Comparison of ENCODE assay signal across 8 mouse cellular contexts in the genomic region with DNA sequence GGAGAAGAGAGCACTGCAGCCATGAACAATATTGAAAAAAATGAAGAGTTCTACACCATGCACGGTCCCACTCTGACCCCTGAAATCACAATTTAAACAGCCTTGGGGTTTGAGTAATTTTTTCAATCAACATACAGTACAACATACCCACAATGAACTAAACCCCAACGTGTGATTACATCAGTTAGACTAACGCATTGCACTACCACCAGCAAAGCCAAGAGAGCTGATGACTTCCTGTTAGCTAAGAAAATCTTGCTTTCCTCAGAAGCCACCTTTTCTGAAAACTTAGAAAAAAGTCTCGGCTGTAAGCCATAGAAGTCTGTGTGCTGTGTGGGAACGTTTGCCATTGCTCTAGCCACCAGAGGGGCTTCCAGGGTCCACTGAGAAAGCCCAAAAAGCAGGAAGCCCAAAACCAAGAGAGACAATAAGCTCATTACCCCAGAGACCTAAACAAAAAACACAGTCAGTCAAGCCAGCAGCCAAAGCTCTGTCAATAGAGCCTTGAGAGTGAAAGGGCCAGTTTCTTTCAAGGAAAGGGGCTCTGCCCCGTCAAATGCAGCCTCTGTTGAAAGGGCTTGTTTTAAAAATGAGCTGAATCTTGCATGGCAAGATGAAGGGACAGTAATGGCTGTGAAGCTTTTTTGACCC. TPM values are rescaled to one million over a fixed set of nuclear protein-coding genes. Genes with fewer than 3 reads are reported as not detected.
DNase-seq lines count a peak whose midpoint lies in the region; ATAC-seq and TF ChIP-seq lines count a peak whose summit lies in the region.

No protein-coding gene starts in this region.

- 0 out of 2 replicates have a peak, but pooled peaks cover 8% of the 10 kb centered on the region for H3K4me1 ChIP-seq in lung, embryonic 14.5 days (ENCODE audit: insufficient read depth)
- peaks cover 45% of the 10 kb centered on the region for H3K4me1 ChIP-seq in embryonic facial prominence, embryonic 10.5 days
- peaks cover 26% of the 10 kb centered on the region for H3K4me1 ChIP-seq in hindbrain, embryonic 15.5 days (replicated peaks)
- H3K4me1 ChIP-seq in neural tube, embryonic 13.5 days (replicated peaks): peaks cover 34% of the 10 kb centered on the region
- H3K4me1 ChIP-seq in heart, embryonic 11.5 days (ENCODE audit: control insufficient read depth, insufficient read depth, low read length): peaks cover 8% of the 10 kb centered on the region; the same call in 1 of the 2 replicates

- no peak for ATAC-seq in lung, embryonic 14.5 days (ENCODE audit: insufficient read depth)
- peak; percentile 54 for ATAC-seq in hindbrain, embryonic 15.5 days (ENCODE audit: low FRiP score, low read depth)
- ATAC-seq in neural tube, embryonic 13.5 days (ENCODE audit: low read depth): peak; percentile 75; the same call in 1 of the 2 replicates
- ATAC-seq in heart, embryonic 11.5 days (replicated peaks; ENCODE audit: insufficient number of reproducible peaks, low FRiP score, low TSS enrichment): no peak

- 35% methylated on average over 6 of the region's 6 CpGs for WGBS in lung, embryonic 14.5 days
- 38% methylated on average over 6 of the region's 6 CpGs for WGBS in embryonic facial prominence, embryonic 10.5 days
- WGBS in hindbrain, embryonic 15.5 days: 17% methylated on average over 6 of the region's 6 CpGs
- WGBS in neural tube, embryonic 13.5 days: 30% methylated on average over 6 of the region's 6 CpGs
- 65% methylated on average over 6 of the region's 6 CpGs for WGBS in heart, embryonic 11.5 days (ENCODE audit: insufficient replicate concordance)

- no peaks in the 10 kb centered on the region for H3K9me3 ChIP-seq in lung, embryonic 14.5 days (ENCODE audit: low read depth, low read length)
- H3K9me3 ChIP-seq in embryonic facial prominence, embryonic 10.5 days: no peaks in the 10 kb centered on the region
- H3K9me3 ChIP-seq in hindbrain, embryonic 15.5 days: no peaks in the 10 kb centered on the region
- H3K9me3 ChIP-seq in neural tube, embryonic 13.5 days: no peaks in the 10 kb centered on the region
- no peaks in the 10 kb centered on the region for H3K9me3 ChIP-seq in heart, embryonic 11.5 days (replicated peaks; ENCODE audit: control insufficient read depth, low read length)

- H3K9ac ChIP-seq in lung, embryonic 14.5 days: no peak overlapping the region
- no peak overlapping the region for H3K9ac ChIP-seq in hindbrain, embryonic 15.5 days
- H3K9ac ChIP-seq in neural tube, embryonic 13.5 days: no peak overlapping the region
- H3K9ac ChIP-seq in heart, embryonic 11.5 days (ENCODE audit: low read depth, low read length): no peak overlapping the region

- H3K4me2 ChIP-seq in lung, embryonic 14.5 days: no peak overlapping the region
- peak overlapping the region; percentile 10 for H3K4me2 ChIP-seq in hindbrain, embryonic 15.5 days
- H3K4me2 ChIP-seq in neural tube, embryonic 13.5 days: 0 out of 2 replicates have a peak overlapping the region, but pooled peaks have one; percentile 3
- no peak overlapping the region for H3K4me2 ChIP-seq in heart, embryonic 11.5 days

- H3K27ac ChIP-seq in lung, embryonic 14.5 days (ENCODE audit: low read depth): peak overlapping the region; percentile 50
- H3K27ac ChIP-seq in embryonic facial prominence, embryonic 10.5 days (replicated peaks): peak overlapping the region; percentile 44; the same call in 1 of the 2 replicates
- H3K27ac ChIP-seq in hindbrain, embryonic 15.5 days (replicated peaks): peak overlapping the region; percentile 75
- peak overlapping the region; percentile 69 for H3K27ac ChIP-seq in neural tube, embryonic 13.5 days (replicated peaks)
- no peak overlapping the region for H3K27ac ChIP-seq in heart, embryonic 11.5 days (ENCODE audit: low read depth, low read length)

- peak; percentile 32 for DNase-seq in lung, embryonic 14.5 days
- DNase-seq in lung, postnatal 36 days: no peak
- DNase-seq in embryonic facial prominence, embryonic 10.5 days (ENCODE audit: low spot score): no peak
- DNase-seq in ovary, adult 18-20 months (ENCODE audit: low spot score): no peak
- DNase-seq in kidney, postnatal 25 days: no peak

- H3K36me3 ChIP-seq in lung, embryonic 14.5 days (ENCODE audit: insufficient read depth): no peaks in the 10 kb centered on the region
- H3K36me3 ChIP-seq in embryonic facial prominence, embryonic 10.5 days (replicated peaks): no peaks in the 10 kb centered on the region; the same call in 1 of the 2 replicates
- no peaks in the 10 kb centered on the region for H3K36me3 ChIP-seq in hindbrain, embryonic 15.5 days
- no peaks in the 10 kb centered on the region for H3K36me3 ChIP-seq in neural tube, embryonic 13.5 days
- no peaks in the 10 kb centered on the region for H3K36me3 ChIP-seq in heart, embryonic 11.5 days (ENCODE audit: control insufficient read depth, insufficient read depth, low read length)

- H3K27me3 ChIP-seq in lung, embryonic 14.5 days (ENCODE audit: insufficient read depth, low read length): no peaks in the 10 kb centered on the region
- H3K27me3 ChIP-seq in embryonic facial prominence, embryonic 10.5 days (replicated peaks; ENCODE audit: low read depth, poor library complexity, severe bottlenecking): no peaks in the 10 kb centered on the region
- H3K27me3 ChIP-seq in hindbrain, embryonic 15.5 days: no peaks in the 10 kb centered on the region
- H3K27me3 ChIP-seq in neural tube, embryonic 13.5 days: no peaks in the 10 kb centered on the region
- no peaks in the 10 kb centered on the region for H3K27me3 ChIP-seq in heart, embryonic 11.5 days (ENCODE audit: control insufficient read depth, insufficient read depth, low read length)

- no peak for TF ChIP-seq CTCF in lung, embryonic 14.5 days (IDR thresholded peaks at IDR 0.05; ENCODE audit: low read depth)

- no peak overlapping the region for H3K4me3 ChIP-seq in lung, embryonic 14.5 days (ENCODE audit: low read depth, low read length)
- no peak overlapping the region for H3K4me3 ChIP-seq in embryonic facial prominence, embryonic 10.5 days
- H3K4me3 ChIP-seq in hindbrain, embryonic 15.5 days: no peak overlapping the region
- H3K4me3 ChIP-seq in neural tube, embryonic 13.5 days: no peak overlapping the region
- H3K4me3 ChIP-seq in heart, embryonic 11.5 days (ENCODE audit: low read depth, low read length): no peak overlapping the region

RNA-seq across cellular contexts. Expression of gene Rab8b, which starts 31.4 kb away (rescaled TPM):
- 29.9 and 35.0 TPM in 2 replicates for polyA plus RNA-seq in lung, embryonic 14.5 days (2014; fragmentation: Nextera tagmentation; extraction: Ambion mirVana)
- 21.4 and 23.9 TPM in 2 replicates for polyA plus RNA-seq in embryonic facial prominence, embryonic 10.5 days (2016; fragmentation: Nextera tagmentation; extraction: Ambion mirVana)
- polyA plus RNA-seq in hindbrain, embryonic 15.5 days (2015; fragmentation: Nextera tagmentation; extraction: Ambion mirVana): 35.9 and 38.4 TPM in 2 replicates
- polyA plus RNA-seq in neural tube, embryonic 13.5 days (2015; fragmentation: Nextera tagmentation; extraction: Ambion mirVana): 30.5 and 36.5 TPM in 2 replicates
- polyA plus RNA-seq in heart, embryonic 11.5 days (2014; fragmentation: Nextera tagmentation; extraction: Ambion mirVana): 23.6 and 24.4 TPM in 2 replicates

RNA-seq across cellular contexts. Expression of gene Aph1c, which starts 53.6 kb away (rescaled TPM):
- polyA plus RNA-seq in lung, embryonic 14.5 days (2014; fragmentation: Nextera tagmentation; extraction: Ambion mirVana): 3.6 and 4.0 TPM in 2 replicates
- 1.7 and 1.8 TPM in 2 replicates for polyA plus RNA-seq in embryonic facial prominence, embryonic 10.5 days (2016; fragmentation: Nextera tagmentation; extraction: Ambion mirVana)
- polyA plus RNA-seq in hindbrain, embryonic 15.5 days (2015; fragmentation: Nextera tagmentation; extraction: Ambion mirVana): 4.1 and 4.8 TPM in 2 replicates
- polyA plus RNA-seq in neural tube, embryonic 13.5 days (2015; fragmentation: Nextera tagmentation; extraction: Ambion mirVana): 2.7 and 5.3 TPM in 2 replicates
- 0.34 and 1.1 TPM in 2 replicates for polyA plus RNA-seq in heart, embryonic 11.5 days (2014; fragmentation: Nextera tagmentation; extraction: Ambion mirVana)

RNA-seq across cellular contexts. Expression of gene Rps27l, which starts 57.8 kb away (rescaled TPM):
- 656 and 719 TPM in 2 replicates for polyA plus RNA-seq in lung, embryonic 14.5 days (2014; fragmentation: Nextera tagmentation; extraction: Ambion mirVana)
- 777 and 806 TPM in 2 replicates for polyA plus RNA-seq in embryonic facial prominence, embryonic 10.5 days (2016; fragmentation: Nextera tagmentation; extraction: Ambion mirVana)
- polyA plus RNA-seq in hindbrain, embryonic 15.5 days (2015; fragmentation: Nextera tagmentation; extraction: Ambion mirVana): 237 and 266 TPM in 2 replicates
- 341 and 348 TPM in 2 replicates for polyA plus RNA-seq in neural tube, embryonic 13.5 days (2015; fragmentation: Nextera tagmentation; extraction: Ambion mirVana)
- 614 and 628 TPM in 2 replicates for polyA plus RNA-seq in heart, embryonic 11.5 days (2014; fragmentation: Nextera tagmentation; extraction: Ambion mirVana)

Comparison
In these comparisons a context has a peak if more than half of its experiments do, and no peak if none do; other contexts are left out.
1. ATAC-seq: peak in hindbrain, embryonic 15.5 days (single experiment) and neural tube, embryonic 13.5 days (single experiment); none in lung, embryonic 14.5 days (single experiment) and heart, embryonic 11.5 days (single experiment).
2. H3K4me2 ChIP-seq: peak in hindbrain, embryonic 15.5 days (single experiment) and neural tube, embryonic 13.5 days (single experiment); none in lung, embryonic 14.5 days (single experiment) and heart, embryonic 11.5 days (single experiment).